Mouse (Mus musculus) adrenal gland, adult 8-10 months (tissue): ENCODE results near the gene Paics. TPM values are rescaled to one million over a fixed set of nuclear protein-coding genes. Genes with fewer than 3 reads are reported as not detected.

Experiments used
- DNase-seq: peaks from one replicate; pipeline ENCODE4 v3.0.0; 2022
- total RNA-seq, 4 experiments: library from RNA; stranded (reverse); gene quantifications; 2 replicates each; pipeline ENCODE4 v1.2.4; 2022

Gene Paics
- total RNA-seq, 4 experiments from 2014 or later = 160 to 214 (median 189) TPM

- no peak for DNase-seq
These were observed 62.1 kb downstream of the Paics start for GRCm38 (mm10) chr5:77013171-77013570.

- peak; percentile 68 for DNase-seq
These were observed 64.7 kb downstream of the Paics start, which contains the start of gene Thegl for GRCm38 (mm10) chr5:77015544-77016482. TSS of gene Thegl (plus strand) at chr5:77016023.

Other genes starting within 250 kb of the Paics start
- 10 to 100 TPM; 14.7 to 28.9 (median 21.4) TPM for gene Aasdh, start 45.8 kb upstream of the Paics start, total RNA-seq
- 10 to 100 TPM; 15.8 to 26.3 (median 19.0) TPM for gene Ppat, start 271 bp downstream of the Paics start, total RNA-seq
- 100 to 1,000 TPM; 124 to 171 (median 156) TPM for gene Srp72, start 23.4 kb downstream of the Paics start, total RNA-seq
- gene Arl9, start 52.7 kb downstream of the Paics start, total RNA-seq = not detected
- under 1 TPM in 2 of 4 experiments, not detected in 2; 0.23 to 0.24 TPM for gene Thegl, start 64.7 kb downstream of the Paics start, total RNA-seq
- 1 to 10 TPM; 1.5 to 4.1 (median 2.1) TPM for gene Hopx, start 163.8 kb downstream of the Paics start, total RNA-seq